Mouse (Mus musculus) CH12.LX (cell line): ENCODE results near the gene Traip. TPM values are rescaled to one million over a fixed set of nuclear protein-coding genes. Genes with fewer than 3 reads are reported as not detected.

Experiments used
- DNase-seq: peaks from one replicate; pipeline ENCODE4 v3.0.0-alpha.2; 2013; ENCODE audit errors: extremely low read depth
- H3K27ac ChIP-seq: 2 replicates; pipeline ENCODE4 v1.5.1; 2012; ENCODE audit warnings: low read depth, mild to moderate bottlenecking, control low read depth, moderate library complexity; ENCODE audit not compliant: insufficient read depth
- H3K27me3 ChIP-seq: replicated peaks from 2 replicates; pipeline ENCODE3; 2012; ENCODE audit warnings: inconsistent platforms
- H3K36me3 ChIP-seq, 2 experiments: replicated peaks in 1 of 2; 2 replicates each; pipeline versions ENCODE3 to v1.6.1; 2012; ENCODE audit warnings: inconsistent platforms in 1 of 2, low read length in 1 of 2, mild to moderate bottlenecking in 1 of 2, mixed read lengths in 1 of 2, moderate library complexity in 1 of 2; ENCODE audit not compliant: control insufficient read depth in 1 of 2, insufficient read depth in 1 of 2
- H3K4me1 ChIP-seq, 2 experiments: 2 replicates each; pipeline ENCODE4 v1.6.1; 2012; ENCODE audit warnings: inconsistent platforms in 1 of 2, moderate library complexity in 1 of 2; ENCODE audit not compliant: insufficient read depth in 2 of 2, control insufficient read depth in 1 of 2
- H3K4me2 ChIP-seq: 2 replicates; pipeline ENCODE4 v1.6.1; 2012; ENCODE audit warnings: low read depth, mild to moderate bottlenecking, control low read depth; ENCODE audit not compliant: poor library complexity, insufficient read depth, severe bottlenecking
- H3K4me3 ChIP-seq, 3 experiments: fragments of 150-350 bp in 1 of 3; sonication (generic) in 1 of 3; replicated peaks in 1 of 3; 2 replicates each; pipeline versions ENCODE3 to v1.5.1; 2011 to 2012; ENCODE audit warnings: low read depth in 2 of 3, low read length in 2 of 3, mild to moderate bottlenecking in 2 of 3, moderate library complexity in 2 of 3, control low read depth in 1 of 3, improper control_type of control experiment in 1 of 3, inconsistent platforms in 1 of 3, mixed read lengths in 1 of 3; ENCODE audit not compliant: poor library complexity in 1 of 3
- H3K79me2 ChIP-seq: replicated peaks from 2 replicates; pipeline ENCODE4 v1.6.1; 2012; ENCODE audit warnings: mild to moderate bottlenecking, moderate library complexity; ENCODE audit not compliant: control insufficient read depth, poor library complexity, insufficient read depth, severe bottlenecking; ENCODE audit errors: extremely low read depth
- H3K9ac ChIP-seq: 2 replicates; pipeline ENCODE4 v1.6.1; 2012; ENCODE audit warnings: low read depth, mild to moderate bottlenecking, control low read depth, moderate library complexity; ENCODE audit not compliant: insufficient read depth
- H3K9me3 ChIP-seq: replicated peaks from 2 replicates; pipeline ENCODE3; 2012; ENCODE audit warnings: low read length, inconsistent platforms, mixed read lengths
- BHLHE40 ChIP-seq: IDR thresholded peaks from 2 replicates; pipeline ENCODE4 v1.6.1; 2011; ENCODE audit warnings: mild to moderate bottlenecking, low read depth, low read length, improper control_type of control experiment
- CHD1 ChIP-seq: IDR thresholded peaks from 2 replicates; pipeline ENCODE4 v1.6.1; 2012; ENCODE audit warnings: low read depth, low read length, improper control_type of control experiment, inconsistent platforms
- E2F4 ChIP-seq: IDR thresholded peaks from 2 replicates; pipeline ENCODE4 v1.6.1; 2011; ENCODE audit warnings: low read depth, low read length, improper control_type of control experiment; ENCODE audit not compliant: insufficient replicate concordance
- ELF1 ChIP-seq: IDR thresholded peaks from 2 replicates; pipeline ENCODE4 v1.6.1; 2014; ENCODE audit warnings: low read depth, mild to moderate bottlenecking, inconsistent platforms, low read length, improper control_type of control experiment
- ETS1 ChIP-seq: conservative IDR thresholded peaks from 2 replicates; pipeline ENCODE4 v1.6.1; 2012; ENCODE audit warnings: low read depth, mild to moderate bottlenecking, inconsistent platforms, low read length, improper control_type of control experiment, moderate library complexity
- JUN ChIP-seq: IDR thresholded peaks from 2 replicates; pipeline ENCODE4 v1.6.1; 2011; ENCODE audit warnings: low read depth, mild to moderate bottlenecking, low read length, improper control_type of control experiment, moderate library complexity; ENCODE audit not compliant: insufficient read depth
- JUND ChIP-seq: conservative IDR thresholded peaks from 2 replicates; pipeline ENCODE4 v1.6.1; 2011; ENCODE audit warnings: low read depth, low read length, improper control_type of control experiment
- KAT2A ChIP-seq: IDR thresholded peaks from 2 replicates; pipeline ENCODE4 v1.6.1; 2012; ENCODE audit warnings: low read length, improper control_type of control experiment, inconsistent platforms; ENCODE audit not compliant: insufficient replicate concordance
- MAFK ChIP-seq: IDR thresholded peaks from 2 replicates; pipeline ENCODE4 v1.6.1; 2011; ENCODE audit warnings: low read length, improper control_type of control experiment; ENCODE audit not compliant: insufficient replicate concordance
- MEF2A ChIP-seq: IDR thresholded peaks from 2 replicates; pipeline ENCODE4 v1.6.1; 2014; ENCODE audit warnings: low read depth, mild to moderate bottlenecking, inconsistent platforms, low read length, improper control_type of control experiment, borderline replicate concordance
- MXI1 ChIP-seq: IDR thresholded peaks from 2 replicates; pipeline ENCODE4 v1.6.1; 2011; ENCODE audit warnings: mild to moderate bottlenecking, low read depth, low read length, improper control_type of control experiment
- NELFE ChIP-seq: IDR thresholded peaks from 2 replicates; pipeline ENCODE4 v1.6.1; 2011; ENCODE audit warnings: low read depth, low read length, improper control_type of control experiment
- POLR2A ChIP-seq: IDR thresholded peaks from 2 replicates; pipeline ENCODE4 v1.6.1; 2011; ENCODE audit warnings: low read depth, mild to moderate bottlenecking, improper control_type of control experiment, low read length
- POLR2AphosphoS2 ChIP-seq: IDR thresholded peaks from 2 replicates; pipeline ENCODE4 v1.6.1; 2011; ENCODE audit warnings: low read depth, low read length, improper control_type of control experiment
- TBP ChIP-seq: conservative IDR thresholded peaks from 2 replicates; pipeline ENCODE4 v1.6.1; 2011; ENCODE audit warnings: low read depth, low read length, improper control_type of control experiment
- TCF12 ChIP-seq: IDR thresholded peaks from 2 replicates; pipeline ENCODE4 v1.6.1; 2014; ENCODE audit warnings: low read depth, mild to moderate bottlenecking, inconsistent platforms, low read length, improper control_type of control experiment
- UBTF ChIP-seq: IDR thresholded peaks from 2 replicates; pipeline ENCODE4 v1.6.1; 2012; ENCODE audit warnings: low read depth, mild to moderate bottlenecking, inconsistent platforms, low read length, improper control_type of control experiment, moderate library complexity
- USF2 ChIP-seq: conservative IDR thresholded peaks from 2 replicates; pipeline ENCODE4 v1.6.1; 2011; ENCODE audit warnings: low read depth, low read length, improper control_type of control experiment
- ZC3H11A ChIP-seq: IDR thresholded peaks from 2 replicates; pipeline ENCODE4 v1.6.1; 2012; ENCODE audit warnings: low read depth, mild to moderate bottlenecking, inconsistent platforms, low read length, improper control_type of control experiment
- ZMIZ1 ChIP-seq: IDR thresholded peaks from 2 replicates; pipeline ENCODE4 v1.6.1; 2012; ENCODE audit warnings: low read depth, mild to moderate bottlenecking, inconsistent platforms, low read length, improper control_type of control experiment
- ZNF384 ChIP-seq: IDR thresholded peaks from 2 replicates; pipeline ENCODE4 v1.6.1; 2012; ENCODE audit warnings: low read depth, low read length, improper control_type of control experiment, inconsistent platforms
- dilution Hi-C: fragments of 300-500 bp; cut with MboI; formaldehyde crosslinking; loops from 2 replicates; pipeline ENCODE4 v1.14.3; 2020; ENCODE audit warnings: low sequenced_read_pairs; ENCODE audit not compliant: extremely low pct_unique_long_range_greater_than_20kb, extremely low pct_ligation_motif_present
- in situ Hi-C: fragments of 300-500 bp; cut with MboI; formaldehyde crosslinking; loops from 3 replicates; pipeline ENCODE4 v1.14.3; 2019; ENCODE audit warnings: low sequenced_read_pairs, low pct_ligation_motif_present, low pct_unique_long_range_greater_than_20kb, mixed read lengths
- polyA plus RNA-seq: library from polyadenylated mRNA; unstranded; fragments of >175 nt; gene quantifications from 2 replicates; pipeline ENCODE4 v1.2.1, GENCODE M21; 2012; ENCODE audit warnings: low read depth; ENCODE audit not compliant: insufficient read length
- total RNA-seq, 2 experiments: library from RNA; depleted of rRNA; stranded (reverse); fragments of 300-350 nt in 1 of 2; fragments of >200 nt in 1 of 2; gene quantifications; 2 replicates each; pipeline ENCODE4 v1.2.3; 2012 to 2014

The Traip gene
- total and polyA plus RNA-seq, 3 experiments: 21.6 to 33.0 (median 25.6) TPM

DNA sequence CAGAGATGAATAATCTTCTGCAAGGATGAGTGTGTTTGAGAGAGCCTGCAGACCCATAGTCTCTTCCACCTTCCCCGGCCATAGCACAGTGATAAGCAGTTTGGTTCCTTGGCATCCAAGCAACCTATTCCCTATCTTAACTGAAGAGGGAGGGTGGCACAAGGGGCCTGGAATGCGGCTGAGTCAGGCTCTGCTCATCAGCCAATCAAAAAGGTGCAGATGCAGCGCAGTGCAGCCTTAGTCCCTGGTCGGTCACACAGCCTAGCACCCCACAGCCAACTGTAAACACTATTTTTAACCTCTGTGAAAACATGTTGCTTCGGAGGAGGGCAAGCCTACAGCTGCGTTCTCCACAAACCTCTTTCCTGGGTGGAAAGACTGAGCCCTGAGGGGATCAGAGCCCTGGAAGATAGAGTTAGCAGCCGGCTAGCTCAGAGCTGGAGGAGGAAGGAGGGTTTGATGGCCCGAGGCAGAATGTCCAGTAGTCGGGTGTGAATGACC is 23.0 kb upstream of the Traip start:
- Histone ChIP-seq H3K27me3 (peaks cover 83% of the 10 kb centered on the region), H3K4me3 (no peak overlapping the region), H3K79me2 (no peaks in the 10 kb centered on the region), H3K9me3 (no peaks in the 10 kb centered on the region)
- TF ChIP-seq JUND (no peak), ZNF384 (no peak), UBTF (no peak), POLR2A (no peak), BHLHE40 (no peak), TCF12 (no peak), MXI1 (no peak), JUN (no peak), KAT2A (no peak), MAFK (no peak), ELF1 (no peak), ZC3H11A (no peak), USF2 (no peak), MEF2A (no peak)
- TF ChIP-seq, all 38 proteins: peak for 0
- Histone ChIP-seq H3K27ac (no peak overlapping the region), H3K9ac (no peak overlapping the region), H3K4me2 (no peak overlapping the region), H3K4me1 (peaks cover 6 to 12% of the 10 kb centered on the region in 2 experiments), H3K36me3 (no peaks in the 10 kb centered on the region)
- in situ Hi-C loops (no loop called here), dilution Hi-C loops (no loop called here)
- no peak for DNase-seq

DNA sequence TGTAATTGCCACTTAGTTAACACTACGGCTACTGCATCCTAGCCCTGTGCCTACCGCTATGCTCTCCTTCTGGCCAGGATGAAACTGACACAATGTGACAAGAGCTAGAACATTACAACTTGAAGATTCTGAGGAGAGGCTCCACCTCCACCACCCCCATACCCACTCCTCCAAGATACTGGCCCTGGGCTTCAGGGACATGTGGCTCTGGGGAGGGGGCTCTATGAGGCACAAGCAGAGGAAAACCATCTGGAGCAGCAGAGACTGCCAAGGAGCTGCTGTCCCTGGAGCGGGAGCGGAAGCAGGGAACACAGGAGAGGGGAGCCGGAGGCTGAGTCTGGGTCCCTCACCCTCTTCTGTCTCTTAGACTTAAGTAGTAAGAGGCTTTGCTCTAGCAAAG is 22.2 kb upstream of the Traip start:
- no peak overlapping the region for H3K4me2 ChIP-seq
- peaks cover 6 to 12% of the 10 kb centered on the region in 2 experiments for H3K4me1 ChIP-seq
- H3K27me3 ChIP-seq: peaks cover 89% of the 10 kb centered on the region
- dilution Hi-C loops (no loop called here), in situ Hi-C loops (no loop called here)
- TF ChIP-seq ZNF384: no peak
- TF ChIP-seq NELFE: no peak
- TF ChIP-seq ZMIZ1: no peak
- TF ChIP-seq TBP: no peak
- TF ChIP-seq CHD1: no peak
- no peak for TF ChIP-seq POLR2AphosphoS2
- no peak for TF ChIP-seq JUN
- no peak for TF ChIP-seq E2F4
- TF ChIP-seq ETS1: no peak
- H3K27ac ChIP-seq: no peak overlapping the region
- no peak overlapping the region for H3K9ac ChIP-seq
- H3K9me3 ChIP-seq: no peaks in the 10 kb centered on the region
- H3K4me3 ChIP-seq: no peak overlapping the region
- no peaks in the 10 kb centered on the region for H3K79me2 ChIP-seq
- DNase-seq: no peak
- no peaks in the 10 kb centered on the region for H3K36me3 ChIP-seq
